Mouse (Mus musculus) 3134 (cell line): ENCODE data around the gene Exph5.

Experiments
- DNase-seq: peaks from one replicate; pipeline ENCODE4 v3.0.0-alpha.2; 2011; ENCODE audit warnings: low spot score; ENCODE audit not compliant: insufficient read length; ENCODE audit errors: extremely low read depth

Gene Exph5

DNA sequence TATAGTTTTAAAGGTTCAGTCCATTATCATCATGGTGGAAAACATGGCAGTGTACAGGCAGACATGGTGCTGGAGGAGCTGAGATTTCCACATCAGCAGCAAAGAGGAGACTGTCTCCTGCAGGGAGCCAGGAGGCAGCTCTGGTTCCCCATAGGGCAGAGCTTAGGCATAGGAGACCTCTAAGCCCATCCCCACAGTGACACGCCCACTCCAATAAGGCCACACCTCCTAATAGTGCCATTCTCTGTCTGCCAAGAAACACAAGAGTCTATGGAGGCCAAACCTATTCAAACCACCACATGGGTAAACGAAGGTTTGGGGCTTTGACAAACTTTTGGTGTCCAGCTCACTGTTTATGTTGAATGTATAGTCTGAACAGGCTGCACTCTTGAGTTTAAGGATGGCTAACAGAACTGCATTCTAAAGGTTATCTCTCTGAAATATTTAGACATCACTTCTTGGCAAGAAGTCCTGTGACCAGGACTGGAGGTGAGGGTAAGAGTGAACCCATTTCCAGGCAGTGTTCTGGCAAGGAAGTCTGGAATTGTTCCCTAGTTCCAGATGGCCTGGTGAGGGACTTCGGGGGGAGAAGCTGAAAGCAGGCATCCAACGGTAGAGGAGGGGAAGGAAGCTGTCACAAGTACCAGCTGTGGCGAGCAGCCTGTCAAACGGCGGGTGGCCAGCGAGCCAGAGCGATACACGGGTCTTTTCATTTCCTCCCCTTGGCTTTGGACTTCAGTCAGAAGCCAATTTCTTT is 19.6 kb downstream of the Exph5 start:
- no peak for DNase-seq

- no peak for DNase-seq
Observed at GRCm38 (mm10) chr9:53321683-53322082, 20.2 kb downstream of the Exph5 start.

DNA sequence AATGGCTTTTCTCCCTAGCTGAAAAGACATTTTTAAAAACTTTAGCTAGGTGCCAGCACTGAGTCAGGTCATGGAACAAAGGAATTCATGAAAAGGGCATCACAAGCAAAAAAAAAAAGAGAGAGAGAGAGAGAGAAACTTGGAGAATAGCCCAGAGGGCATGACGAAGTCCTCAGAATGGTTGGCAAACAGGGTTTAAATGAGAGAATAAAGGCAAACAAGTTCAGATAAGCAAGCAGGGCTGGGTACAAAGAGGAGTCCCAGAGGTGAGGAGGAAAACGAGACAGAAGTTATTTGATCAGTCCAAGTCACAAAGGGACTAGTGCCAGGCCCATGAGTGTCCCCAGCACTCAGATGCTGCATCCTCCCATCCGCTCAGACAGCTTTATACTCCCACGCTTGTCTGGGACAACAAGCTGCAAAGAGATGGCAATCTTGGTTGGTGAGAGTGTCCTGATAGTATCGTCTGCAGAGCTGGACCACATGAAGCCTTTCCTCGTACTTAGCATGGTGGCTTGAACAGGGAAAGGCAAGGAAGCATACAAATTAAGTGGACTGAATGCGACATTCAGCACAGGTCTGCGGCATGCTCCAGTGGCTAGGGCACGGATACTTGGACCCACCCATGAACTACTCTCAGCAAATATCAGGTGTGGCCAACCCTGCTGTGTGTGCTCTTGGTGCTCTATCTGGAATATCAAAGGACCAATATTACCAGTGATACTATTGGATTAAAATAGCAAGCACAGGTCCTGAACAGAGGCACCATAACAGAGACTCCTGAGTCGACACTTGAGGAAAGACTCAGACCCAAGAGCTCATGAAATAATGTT is 22.2 kb downstream of the Exph5 start:
- no peak for DNase-seq

DNA sequence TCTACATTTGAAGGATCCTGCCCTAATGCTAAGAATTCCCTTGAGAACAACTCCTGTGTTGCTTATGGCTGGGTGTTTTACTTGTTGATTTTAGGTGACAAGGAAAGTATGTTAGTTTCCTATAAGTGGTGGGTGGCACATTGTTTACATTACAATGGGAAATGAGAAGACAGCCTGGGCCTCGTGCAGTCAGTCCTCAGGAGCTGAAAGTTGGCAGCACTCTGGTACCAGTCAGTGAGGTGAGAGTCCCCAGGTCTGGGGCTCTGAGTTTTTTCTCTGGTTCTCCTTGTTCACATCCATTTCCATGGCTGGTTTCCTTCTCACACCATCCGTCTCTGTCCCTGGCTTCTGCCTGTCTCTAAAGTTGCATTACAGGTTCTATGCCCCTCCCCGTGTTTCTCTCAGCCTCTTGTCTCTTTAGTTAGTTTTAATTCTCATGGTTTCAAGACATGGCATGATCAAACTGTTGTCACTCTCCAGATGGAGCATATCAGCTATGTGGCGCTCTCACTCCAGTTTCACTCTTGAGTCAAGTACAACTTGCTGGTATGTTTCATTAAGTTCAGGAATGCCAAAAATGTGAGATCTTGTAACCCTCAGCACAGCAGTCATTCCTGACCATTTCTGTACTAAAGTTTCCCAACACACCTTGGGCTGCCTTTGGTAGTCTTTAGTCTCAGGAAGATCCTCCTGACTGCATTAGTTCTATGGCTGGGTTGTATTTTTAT is 24.1 kb downstream of the Exph5 start:
- peak; percentile 15 for DNase-seq

GRCm38 (mm10) chr9:53328203-53328602 is 26.7 kb downstream of the Exph5 start:
- DNase-seq: no peak

DNA sequence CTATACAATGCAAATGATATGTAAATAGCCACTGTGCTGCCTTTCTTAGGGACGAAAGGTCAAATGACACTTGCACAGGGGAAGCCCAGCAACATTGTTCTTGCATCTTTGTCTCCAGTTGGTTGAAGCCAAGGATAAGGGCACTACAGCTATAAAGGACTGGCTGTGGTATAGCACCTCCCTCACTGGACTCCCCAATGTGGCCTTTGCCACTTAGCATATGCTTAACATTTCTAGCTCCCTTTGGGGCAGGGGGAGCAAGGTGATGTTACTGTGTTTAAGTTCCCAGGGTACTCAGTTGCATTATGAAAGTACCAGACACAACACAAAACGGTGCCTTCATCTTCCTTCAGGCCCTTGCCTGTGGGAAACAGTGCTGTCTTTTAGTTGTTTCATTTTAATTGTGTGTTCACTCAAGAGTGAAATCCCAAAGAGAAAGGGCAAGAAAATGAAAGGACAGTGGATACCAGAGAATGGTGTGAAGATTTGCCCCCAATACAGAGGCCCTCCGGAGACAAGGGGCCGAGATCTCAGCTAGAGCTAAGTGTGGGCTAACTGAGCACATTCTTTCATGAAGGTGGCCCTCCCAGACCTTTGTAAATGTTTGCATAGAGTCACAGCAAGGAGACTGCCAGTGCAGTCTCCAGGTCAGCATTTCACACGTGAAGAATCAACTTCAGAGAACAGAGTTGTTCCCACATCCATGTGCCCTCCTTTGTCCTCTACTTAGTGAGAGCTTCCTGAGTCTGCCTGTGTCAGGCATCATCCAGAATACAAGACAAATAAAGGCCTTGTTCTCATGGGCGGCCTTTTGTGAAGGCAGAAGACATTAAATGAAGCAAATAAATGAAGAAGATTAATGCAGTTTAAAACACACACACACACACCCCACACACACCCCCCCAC is 28.1 kb downstream of the Exph5 start:
- no peak for DNase-seq

GRCm38 (mm10) chr9:53330247-53330646 is 28.8 kb downstream of the Exph5 start:
- DNase-seq: no peak

DNA sequence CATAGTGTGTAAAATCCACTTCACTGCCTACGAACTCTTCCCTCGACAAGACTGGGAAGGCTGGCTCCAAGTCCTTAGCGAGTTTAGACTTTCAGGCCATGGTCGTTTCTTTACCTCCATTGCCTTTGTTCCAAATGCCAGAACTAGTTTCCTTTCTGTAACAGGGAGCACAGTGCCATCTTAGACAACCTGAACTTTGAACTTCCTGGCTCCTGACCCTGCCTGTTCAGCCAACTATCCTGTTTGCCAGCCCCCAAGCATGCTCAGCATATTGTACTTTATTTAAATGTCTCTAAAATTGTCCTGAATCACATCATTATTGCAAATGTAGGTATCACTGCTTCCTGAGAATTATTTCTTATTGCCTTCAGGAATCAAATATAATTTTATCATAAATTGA is 32.0 kb downstream of the Exph5 start:
- DNase-seq: no peak

DNA sequence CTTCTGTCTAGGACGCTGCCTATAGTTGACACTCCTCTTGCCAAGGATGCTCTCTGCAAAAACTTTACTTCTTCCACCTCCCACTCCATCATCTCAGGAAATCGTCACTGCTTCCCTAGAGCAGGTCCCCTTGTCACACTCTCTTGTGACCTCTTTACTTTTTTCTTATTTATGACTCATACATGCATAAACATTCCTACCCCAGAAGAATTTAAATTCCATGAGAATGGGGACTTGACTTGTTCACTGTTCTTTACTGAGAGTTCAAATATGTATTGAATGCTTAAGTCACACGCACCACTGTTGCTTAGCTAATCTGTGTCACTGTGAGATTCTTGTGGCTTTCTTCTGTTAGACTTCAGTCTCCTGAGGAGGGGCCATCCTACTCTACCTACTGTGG is 33.7 kb downstream of the Exph5 start:
- DNase-seq: no peak

GRCm38 (mm10) chr9:53339603-53340002 is 38.1 kb downstream of the Exph5 start:
- DNase-seq: no peak

DNA sequence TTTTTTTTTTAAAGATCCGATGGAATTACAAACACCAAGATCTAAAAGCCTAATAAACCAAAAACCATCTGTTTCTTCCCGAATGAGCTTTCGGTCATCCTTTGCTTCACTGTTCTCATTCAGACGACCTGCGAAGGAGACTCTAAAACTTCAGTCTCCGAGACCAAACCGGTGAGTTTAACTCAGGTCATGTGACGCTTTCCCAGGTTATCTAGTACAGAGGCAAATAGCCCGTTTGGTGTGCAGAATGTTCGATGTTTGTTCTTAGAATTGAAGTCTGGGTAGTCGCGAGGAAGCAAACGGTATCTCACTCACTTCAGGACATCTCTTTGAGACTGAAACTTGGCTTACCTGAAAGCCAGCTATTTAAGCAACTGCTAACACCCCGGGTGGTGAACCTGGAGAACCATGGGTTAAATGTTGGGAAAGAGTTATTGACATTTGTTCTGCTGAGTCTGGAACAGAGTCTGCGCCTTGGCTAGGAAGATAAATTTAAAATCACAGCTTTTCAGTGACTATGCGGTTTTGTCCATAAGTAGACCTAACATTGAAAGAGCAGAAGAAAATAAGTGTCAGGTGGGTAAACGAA is 39.0 kb downstream of the Exph5 start:
- DNase-seq: no peak

DNA sequence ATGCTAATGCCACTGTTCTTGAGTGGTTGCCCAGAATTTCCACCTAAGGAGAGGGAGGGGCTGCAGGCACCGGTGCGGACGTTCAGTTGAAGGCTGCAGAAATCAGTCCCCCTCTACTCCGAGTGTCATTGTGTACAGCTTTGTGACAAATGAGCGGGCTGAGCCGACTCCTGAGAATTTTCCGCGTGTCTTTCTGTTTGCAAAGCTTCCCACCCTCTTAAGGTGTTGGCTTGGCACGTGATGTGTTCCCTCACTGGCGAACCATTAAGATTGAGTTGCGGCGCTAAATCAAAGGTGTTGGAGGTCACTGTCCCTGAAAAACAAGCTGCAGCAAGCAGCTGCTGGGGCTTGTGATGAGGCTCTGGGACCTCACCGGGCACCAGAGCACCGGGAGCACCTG is 39.5 kb downstream of the Exph5 start:
- no peak for DNase-seq

GRCm38 (mm10) chr9:53341981-53342380 is 40.5 kb downstream of the Exph5 start:
- no peak for DNase-seq

DNA sequence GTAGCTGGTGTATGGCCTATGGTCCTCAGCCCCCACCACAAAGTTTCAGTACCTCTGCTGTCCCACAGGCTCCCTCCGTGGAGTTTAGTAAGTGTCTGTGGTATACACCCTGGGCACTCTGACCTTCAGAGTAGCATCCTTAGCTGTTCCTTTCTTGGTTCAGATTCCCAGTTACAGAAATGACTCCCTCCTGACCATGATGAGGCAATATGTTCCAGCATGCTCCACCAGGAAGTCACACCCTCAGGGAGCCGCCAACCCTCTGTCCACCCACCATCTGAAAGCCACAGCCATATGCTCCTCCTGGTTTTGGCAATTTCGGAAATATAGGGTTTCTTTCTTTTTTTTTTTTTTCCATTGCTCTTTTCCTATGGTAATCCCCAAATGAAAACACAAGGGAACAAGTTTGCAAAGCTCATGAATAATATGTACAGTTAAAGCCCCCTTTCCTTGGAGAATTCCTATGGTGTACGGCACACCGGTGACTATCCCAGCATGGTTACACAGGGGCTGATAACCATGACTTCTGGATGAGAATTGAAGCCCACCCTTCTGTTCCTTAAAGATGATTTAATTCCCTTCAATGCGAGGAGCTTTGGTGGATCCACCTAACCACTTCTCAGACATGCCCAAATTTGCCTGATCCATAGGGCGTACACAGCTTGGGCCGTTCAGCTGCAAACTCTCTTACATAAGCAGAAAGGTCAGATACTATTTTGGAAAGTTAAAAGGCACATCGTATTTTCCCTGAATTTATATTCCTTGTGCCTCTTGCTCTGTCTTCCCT is 43.4 kb downstream of the Exph5 start:
- DNase-seq: no peak

DNA sequence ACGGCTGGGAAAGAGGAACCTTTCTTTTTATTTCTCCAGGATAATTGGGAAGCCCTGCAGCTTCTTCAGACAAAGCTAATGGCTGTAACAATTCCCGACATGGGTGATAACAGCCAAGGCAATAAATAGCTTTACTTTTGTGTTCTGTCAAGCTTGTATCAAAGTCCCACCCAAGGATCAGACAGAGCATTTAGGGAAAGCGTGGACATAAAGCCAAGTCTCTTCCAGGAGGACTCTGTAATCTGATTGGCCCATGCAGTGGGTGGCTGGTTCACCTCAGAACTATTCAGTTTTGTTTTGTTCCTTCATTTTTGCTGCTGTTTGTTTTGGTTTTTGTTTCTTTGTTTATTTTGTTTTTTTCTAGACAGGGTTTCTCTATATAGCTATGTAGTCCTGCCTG is 44.3 kb downstream of the Exph5 start:
- DNase-seq: no peak

DNA sequence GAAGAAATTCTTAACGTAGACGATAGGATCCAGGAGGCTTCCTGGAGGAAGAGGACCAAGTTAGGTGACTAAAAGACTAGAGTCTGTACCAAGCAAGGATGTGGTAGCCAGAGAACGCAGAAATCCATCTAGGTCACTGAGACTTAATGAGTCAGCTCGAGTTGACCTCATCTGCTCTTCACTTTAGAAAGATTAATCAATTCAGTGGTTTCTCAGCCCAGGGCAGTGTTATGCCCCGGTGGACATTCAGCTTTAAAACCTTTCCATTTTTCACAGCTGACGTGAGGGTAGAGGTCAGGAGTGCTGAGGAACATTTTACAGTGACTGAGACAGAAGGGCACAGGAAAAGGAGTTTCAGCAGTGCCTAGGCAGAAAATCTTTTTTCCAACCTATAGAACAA is 44.9 kb downstream of the Exph5 start:
- DNase-seq: no peak

- no peak for DNase-seq
Observed at GRCm38 (mm10) chr9:53349211-53349610, 47.7 kb downstream of the Exph5 start.

DNA sequence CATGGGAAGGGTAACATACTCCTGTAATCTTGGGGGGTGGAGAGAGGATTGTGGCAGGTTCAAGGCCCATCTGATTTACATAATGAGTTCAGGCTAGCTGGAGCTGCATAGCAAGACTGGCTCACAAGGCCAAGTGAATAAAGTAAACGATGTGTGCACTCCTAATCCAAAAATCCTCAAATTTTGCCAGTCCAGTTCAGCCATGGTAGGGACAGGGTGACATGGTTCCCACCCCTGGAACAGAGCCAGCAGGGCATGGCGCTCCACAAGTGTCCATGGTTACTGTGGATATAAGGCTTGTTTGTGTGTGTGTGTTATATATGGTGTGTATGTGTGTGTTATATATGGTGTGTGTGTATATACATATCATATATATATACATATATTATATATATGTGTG is 48.9 kb downstream of the Exph5 start:
- no peak for DNase-seq

GRCm38 (mm10) chr9:53351899-53352298 is 50.4 kb downstream of the Exph5 start:
- no peak for DNase-seq
